Mouse (Mus musculus) hindbrain, embryonic 14.5 days (tissue): Measurements from ENCODE around the gene Herc3. TPM values are rescaled to one million over a fixed set of nuclear protein-coding genes. Genes with fewer than 3 reads are reported as not detected.
A peak's percentile ranks its signal among the peaks of the same experiment; 100 is the strongest.

Experiments
- ATAC-seq: fragments of 200-750 bp; cut with Nextera tagmentation; 2 replicates; pipeline ENCODE4 v1.8.0; 2017; ENCODE audit warnings: moderate number of reproducible peaks, mild to moderate bottlenecking, moderate TSS enrichment, moderate library complexity; ENCODE audit not compliant: low FRiP score
- DNase-seq: peaks from one replicate; pipeline ENCODE4 v3.0.0-alpha.2; 2015; ENCODE audit warnings: low spot score
- H3K27ac ChIP-seq: fragments of 300-500 bp; sonication (generic); 2 replicates; pipeline ENCODE4 v1.5.1; 2014; ENCODE audit warnings: mild to moderate bottlenecking, moderate library complexity
- H3K27me3 ChIP-seq: fragments of 300-500 bp; sonication (generic); 2 replicates; pipeline ENCODE4 v1.6.1; 2014; ENCODE audit warnings: mild to moderate bottlenecking, low read length, mixed read lengths; ENCODE audit not compliant: control insufficient read depth, insufficient read depth
- H3K36me3 ChIP-seq: fragments of 300-500 bp; sonication (generic); replicated peaks from 2 replicates; pipeline ENCODE4 v1.6.1; 2014; ENCODE audit not compliant: control insufficient read depth, insufficient read depth
- H3K4me1 ChIP-seq: fragments of 300-500 bp; sonication (generic); replicated peaks from 2 replicates; pipeline ENCODE4 v1.6.1; 2014; ENCODE audit warnings: antibody characterized with exemption, low read length, mixed read lengths; ENCODE audit not compliant: control insufficient read depth, insufficient read depth
- H3K4me2 ChIP-seq: fragments of 300-500 bp; sonication (generic); replicated peaks from 2 replicates; pipeline ENCODE4 v1.6.1; 2014; ENCODE audit warnings: mild to moderate bottlenecking, moderate library complexity
- H3K4me3 ChIP-seq: fragments of 300-500 bp; sonication (generic); replicated peaks from 2 replicates; pipeline ENCODE4 v1.5.1; 2014; ENCODE audit warnings: mild to moderate bottlenecking, low read length
- H3K9ac ChIP-seq: fragments of 300-500 bp; sonication (generic); 2 replicates; pipeline ENCODE4 v1.6.1; 2014
- H3K9me3 ChIP-seq: fragments of 300-500 bp; sonication (generic); 2 replicates; pipeline ENCODE4 v1.6.1; 2016; ENCODE audit warnings: low read length; ENCODE audit not compliant: control insufficient read depth
- WGBS: fragments of 180-500 bp; shearing (Covaris S2); extraction: QIAGEN DNeasy Blood & Tissue Kit; methylation state at CpG from one replicate; pipeline ENCODE4 v1.1.7; 2014; 5-methylcytosine and 5-hydroxymethylcytosine counted together
- polyA plus RNA-seq: library from polyadenylated mRNA; unstranded; fragments of >200 nt; fragmentation: Nextera tagmentation; extraction: Ambion mirVana; gene quantifications from 2 replicates; pipeline ENCODE4 v1.2.1, GENCODE M21; 2014

Herc3 gene
- polyA plus RNA-seq, 1 experiment from 2014 or later = 33.7 TPM

DNA sequence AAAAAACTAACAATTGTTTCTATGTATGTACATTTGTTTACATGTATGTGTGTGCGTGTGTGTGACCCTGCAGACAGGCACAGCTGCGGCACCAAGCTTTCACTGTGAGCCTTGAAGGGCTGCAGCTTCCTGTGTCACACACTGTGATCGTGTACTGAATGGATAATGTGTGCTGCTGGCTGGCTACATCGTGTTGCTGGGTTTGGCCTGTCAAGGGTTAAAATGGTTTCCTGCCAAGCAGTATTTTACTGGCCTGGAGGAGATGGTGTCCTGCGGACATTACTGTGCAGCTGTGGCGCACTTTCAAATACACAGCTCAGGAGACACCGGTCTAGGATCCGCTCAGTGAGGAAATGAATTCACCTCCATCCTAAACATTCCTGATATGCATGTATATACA, 71.9 kb downstream of the Herc3 start:
- peaks cover 36% of the 10 kb centered on the region for H3K9me3 ChIP-seq
- H3K27me3 ChIP-seq = no peaks in the 10 kb centered on the region
- WGBS = 13% methylated on average over 8 of the region's 8 CpGs
- peaks cover 13% of the 10 kb centered on the region for H3K36me3 ChIP-seq
- DNase-seq = peak; percentile 85
- peak overlapping the region; percentile 40 for H3K4me2 ChIP-seq
- peak overlapping the region; percentile 54; the same call in 1 of the 2 replicates for H3K27ac ChIP-seq
- ATAC-seq = peak; percentile 87
- peak overlapping the region; percentile 13; the same call in 1 of the 2 replicates for H3K4me3 ChIP-seq
- H3K9ac ChIP-seq = 0 out of 2 replicates have a peak overlapping the region, but pooled peaks have one; percentile 24
- H3K4me1 ChIP-seq = peaks cover 16% of the 10 kb centered on the region

DNA sequence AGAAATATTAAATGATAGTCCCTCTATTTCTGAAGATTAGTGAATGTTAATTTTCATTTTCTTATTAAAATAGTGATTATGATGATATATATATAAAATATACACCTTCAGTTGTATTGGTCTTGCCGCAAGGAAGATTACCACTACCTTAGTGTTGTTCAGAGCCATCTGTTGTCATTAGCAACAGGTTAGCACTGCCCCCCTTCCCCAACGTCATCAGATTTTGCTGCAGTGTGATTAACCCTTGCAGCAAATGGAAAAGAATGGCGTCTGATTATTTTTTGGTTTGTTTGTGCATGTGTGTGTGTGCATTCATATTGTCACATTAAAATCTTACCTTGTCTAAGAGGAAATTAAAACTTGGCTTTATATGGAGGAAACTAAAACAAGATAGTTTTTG, 73.3 kb downstream of the Herc3 start:
- ATAC-seq (no peak), DNase-seq (peak; percentile 42)
- peaks cover 11% of the 10 kb centered on the region for H3K36me3 ChIP-seq
- H3K9ac ChIP-seq = no peak overlapping the region
- H3K27me3 ChIP-seq = no peaks in the 10 kb centered on the region
- peaks cover 16% of the 10 kb centered on the region for H3K4me1 ChIP-seq
- peaks cover 42% of the 10 kb centered on the region for H3K9me3 ChIP-seq
- H3K27ac ChIP-seq = no peak overlapping the region
- H3K4me3 ChIP-seq = no peak overlapping the region
- 50% methylated on average over 3 of the region's 3 CpGs for WGBS
- no peak overlapping the region for H3K4me2 ChIP-seq

DNA sequence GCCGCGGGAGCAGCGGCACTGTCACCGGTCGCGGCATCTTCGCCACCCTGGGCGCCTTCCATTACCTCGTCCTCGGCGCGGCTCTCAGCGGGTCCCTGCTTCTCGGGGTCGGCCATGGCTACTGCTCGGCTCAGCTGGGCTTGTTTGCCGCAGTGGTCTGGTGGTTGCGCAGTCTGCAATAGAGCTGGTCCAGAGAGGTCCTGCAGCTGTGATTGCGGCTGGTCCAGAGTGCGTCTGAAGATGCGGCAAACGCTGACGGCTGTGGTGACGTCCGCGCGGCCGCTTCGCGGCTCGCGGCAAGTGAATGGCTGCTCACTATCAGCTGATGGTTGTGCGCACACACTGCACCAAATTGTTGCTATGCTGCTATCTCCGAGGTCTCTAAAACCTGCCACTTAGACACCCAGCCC, 75.6 kb downstream of the Herc3 start, which contains the start of gene Nap1l5:
Gene Nap1l5, minus strand, starts transcription at position 225 of the 410 bp plus-strand sequence.
- 48% methylated on average over 34 of the region's 34 CpGs for WGBS
- peak; percentile 95 for ATAC-seq

DNA sequence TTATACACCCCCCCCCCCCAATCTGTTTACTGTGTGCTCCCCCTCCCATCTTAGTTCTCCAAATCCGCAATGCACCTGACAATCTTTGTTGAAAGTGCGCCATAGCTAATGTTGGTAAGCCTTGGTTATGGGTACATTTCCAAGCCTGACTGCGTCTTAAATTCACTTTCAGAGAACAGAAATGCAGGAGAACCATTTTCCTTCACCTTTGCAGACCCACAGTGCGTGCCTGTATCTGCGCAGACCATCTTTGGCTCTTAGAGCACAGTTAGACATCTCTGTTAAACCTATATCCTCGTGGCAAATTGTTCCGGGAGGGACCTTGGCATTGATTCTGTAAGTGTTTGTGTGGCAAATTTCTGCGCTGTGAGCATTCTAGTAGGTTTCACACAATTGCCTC, 76.1 kb downstream of the Herc3 start:
- peaks cover 42% of the 10 kb centered on the region for H3K9me3 ChIP-seq
- peak overlapping the region; percentile 67 for H3K9ac ChIP-seq
- H3K4me3 ChIP-seq = peak overlapping the region; percentile 45
- peaks cover 12% of the 10 kb centered on the region for H3K4me1 ChIP-seq
- peaks cover 11% of the 10 kb centered on the region; the same call in 1 of the 2 replicates for H3K36me3 ChIP-seq
- peak overlapping the region; percentile 82 for H3K27ac ChIP-seq
- H3K4me2 ChIP-seq = peak overlapping the region; percentile 57
- WGBS = 72% methylated on average over 8 of the region's 8 CpGs
- DNase-seq = no peak
- ATAC-seq = peak; percentile 10
- no peaks in the 10 kb centered on the region for H3K27me3 ChIP-seq

More for the DNA sequence above, 75.6 kb downstream of the Herc3 start, which contains the start of gene Nap1l5:
- peak; percentile 73 for DNase-seq
- Histone ChIP-seq H3K4me3 (peak within 1 kb of the TSS; percentile 45), H3K36me3 (peaks cover 11% of the 10 kb centered on the region; the same call in 1 of the 2 replicates), H3K4me1 (peaks cover 15% of the 10 kb centered on the region), H3K9me3 (peaks cover 42% of the 10 kb centered on the region), H3K27ac (peak within 1 kb of the TSS; percentile 82), H3K27me3 (no peaks in the 10 kb centered on the region), H3K9ac (peak within 1 kb of the TSS; percentile 67), H3K4me2 (peak within 1 kb of the TSS; percentile 57)

DNA sequence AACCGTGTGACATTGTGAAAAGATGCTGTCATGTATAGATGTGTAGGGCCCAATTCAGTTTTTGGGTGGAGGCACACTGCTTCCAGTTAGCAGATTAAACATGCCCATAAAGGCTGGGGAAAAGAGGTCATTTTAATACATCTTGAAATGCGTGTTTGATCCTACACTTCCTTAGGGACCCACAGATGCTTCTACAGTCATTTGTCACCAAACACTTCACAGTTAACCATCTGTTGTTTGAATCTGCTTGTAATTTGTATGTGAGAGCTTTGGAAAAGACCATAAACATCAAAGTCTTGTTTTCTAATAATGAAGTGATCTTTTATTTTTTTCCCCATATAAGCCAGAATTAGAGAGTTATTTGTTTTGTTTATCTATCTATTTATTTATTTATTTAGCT, 76.5 kb downstream of the Herc3 start:
- DNase-seq (no peak), ATAC-seq (no peak)
- Histone ChIP-seq H3K4me3 (no peak overlapping the region), H3K36me3 (peaks cover 11% of the 10 kb centered on the region; the same call in 1 of the 2 replicates), H3K9me3 (peaks cover 42% of the 10 kb centered on the region), H3K9ac (no peak overlapping the region), H3K4me2 (peak overlapping the region; percentile 57), H3K27ac (peak overlapping the region; percentile 82), H3K27me3 (no peaks in the 10 kb centered on the region), H3K4me1 (peaks cover 12% of the 10 kb centered on the region)
- 56% methylated on average over 2 of the region's 2 CpGs for WGBS

DNA sequence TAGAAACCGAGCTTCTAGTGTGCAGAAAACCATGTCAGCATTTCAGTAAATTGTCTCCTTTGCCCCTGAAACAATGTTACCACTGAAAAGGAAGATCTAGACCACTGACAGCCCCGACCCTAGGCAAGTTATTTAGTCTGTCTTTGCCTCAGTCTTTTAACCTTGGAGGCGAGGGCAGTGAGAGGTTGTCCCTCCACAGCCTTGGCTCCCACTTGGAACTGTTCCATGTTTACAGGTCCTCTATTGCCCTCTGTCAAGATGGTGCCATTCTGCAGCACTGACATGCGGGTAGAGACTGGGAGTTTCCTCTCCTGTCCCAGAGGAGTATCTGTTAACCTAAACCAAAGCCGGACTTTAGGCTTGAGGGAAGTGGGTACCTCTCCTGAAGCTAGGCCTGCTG, 81.6 kb downstream of the Herc3 start:
- H3K9ac ChIP-seq = no peak overlapping the region
- H3K27me3 ChIP-seq = no peaks in the 10 kb centered on the region
- 76% methylated on average over 5 of the region's 5 CpGs for WGBS
- no peaks in the 10 kb centered on the region for H3K4me1 ChIP-seq
- H3K4me3 ChIP-seq = no peak overlapping the region
- no peak overlapping the region for H3K27ac ChIP-seq
- H3K9me3 ChIP-seq = peaks cover 9% of the 10 kb centered on the region
- no peak overlapping the region for H3K4me2 ChIP-seq
- no peak for DNase-seq
- 0 out of 2 replicates have a peak, but pooled peaks cover 6% of the 10 kb centered on the region for H3K36me3 ChIP-seq
- ATAC-seq = no peak

DNA sequence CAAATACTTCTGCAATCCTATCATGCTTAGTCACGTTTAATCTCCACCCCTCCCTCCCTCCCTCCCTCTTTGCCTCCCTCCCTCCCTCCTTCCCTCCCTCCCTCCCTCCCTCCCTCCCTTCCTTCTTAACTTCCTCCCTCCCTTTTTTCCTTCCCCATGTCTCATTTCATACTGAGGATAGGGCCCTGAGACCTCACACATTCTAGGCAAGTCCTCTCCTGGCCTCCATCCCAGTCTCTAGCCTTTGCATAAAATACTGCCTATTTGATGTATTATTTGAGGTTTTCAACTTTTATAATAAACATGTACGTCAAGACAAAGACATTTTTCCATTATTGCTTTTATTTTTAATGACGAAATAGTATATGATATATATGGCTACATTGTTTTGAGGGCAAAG, 82.3 kb downstream of the Herc3 start:
- WGBS = 77% methylated on average over 3 of the region's 3 CpGs
- Histone ChIP-seq H3K9me3 (peaks cover 4% of the 10 kb centered on the region; the same call in 1 of the 2 replicates), H3K4me1 (no peaks in the 10 kb centered on the region), H3K27ac (no peak overlapping the region), H3K4me2 (no peak overlapping the region), H3K36me3 (0 out of 2 replicates have a peak, but pooled peaks cover 6% of the 10 kb centered on the region), H3K9ac (no peak overlapping the region), H3K27me3 (no peaks in the 10 kb centered on the region), H3K4me3 (no peak overlapping the region)
- DNase-seq = no peak
- no peak for ATAC-seq

DNA sequence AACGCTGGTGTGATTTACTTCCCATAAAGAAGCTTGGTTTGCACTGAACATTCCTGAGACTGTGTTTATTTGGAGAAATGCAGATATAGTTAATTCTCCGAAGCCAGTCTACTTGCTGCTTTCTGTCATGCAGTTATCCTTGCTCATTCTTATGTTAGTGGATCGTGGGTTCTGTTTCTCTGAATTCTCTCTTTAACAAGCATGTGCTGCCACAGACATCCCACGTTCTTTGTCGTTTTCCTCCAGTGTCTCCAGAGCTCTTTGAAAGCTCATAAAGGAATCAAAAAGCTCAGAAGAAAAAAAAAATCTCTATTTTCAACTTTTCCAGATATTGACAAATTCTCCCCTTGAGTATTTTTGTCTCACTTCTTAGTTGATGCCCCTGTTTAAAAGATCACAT, 82.7 kb downstream of the Herc3 start:
- H3K9ac ChIP-seq = no peak overlapping the region
- no peak overlapping the region for H3K27ac ChIP-seq
- 0 out of 2 replicates have a peak, but pooled peaks cover under 1% of the 10 kb centered on the region for H3K9me3 ChIP-seq
- H3K4me3 ChIP-seq = no peak overlapping the region
- DNase-seq (no peak), ATAC-seq (no peak)
- WGBS = 77% methylated on average over 5 of the region's 5 CpGs
- 0 out of 2 replicates have a peak, but pooled peaks cover 6% of the 10 kb centered on the region for H3K36me3 ChIP-seq
- no peak overlapping the region for H3K4me2 ChIP-seq
- no peaks in the 10 kb centered on the region for H3K27me3 ChIP-seq
- no peaks in the 10 kb centered on the region for H3K4me1 ChIP-seq

DNA sequence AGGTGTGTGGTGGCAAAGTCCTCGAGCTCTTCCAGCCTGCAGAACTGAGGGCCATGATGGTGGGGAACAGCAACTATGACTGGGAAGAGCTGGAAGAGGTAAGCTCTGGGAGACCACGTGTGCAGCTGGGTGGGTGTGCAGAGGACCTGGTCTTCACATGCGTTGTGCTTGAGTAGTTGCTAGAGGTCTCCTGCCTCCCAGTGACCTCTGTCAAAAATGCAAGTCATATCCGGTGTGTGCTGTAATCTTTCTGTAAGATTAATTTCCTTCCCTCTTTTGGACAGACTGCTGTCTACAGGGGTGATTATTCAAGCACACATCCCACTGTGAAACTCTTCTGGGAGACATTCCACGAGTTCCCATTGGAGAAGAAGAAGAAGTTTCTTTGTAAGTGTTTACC, 85.2 kb downstream of the Herc3 start:
- no peak overlapping the region for H3K9ac ChIP-seq
- WGBS = 85% methylated on average over 5 of the region's 5 CpGs
- H3K9me3 ChIP-seq = no peaks in the 10 kb centered on the region
- DNase-seq (no peak), ATAC-seq (no peak)
- peaks cover 6% of the 10 kb centered on the region; the same call in 1 of the 2 replicates for H3K36me3 ChIP-seq
- H3K4me3 ChIP-seq = no peak overlapping the region
- no peaks in the 10 kb centered on the region for H3K27me3 ChIP-seq
- H3K4me1 ChIP-seq = no peaks in the 10 kb centered on the region
- H3K4me2 ChIP-seq = no peak overlapping the region
- no peak overlapping the region for H3K27ac ChIP-seq
